Mouse (Mus musculus): Measurements from ENCODE around the gene Gm10320.

Gene Gm10320

GRCm38 (mm10) chr13:98503601-98504000 lies 11.8 kb upstream of the Gm10320 start:
- DNase-seq (ENCODE audit: low read depth, low spot score), result peak; percentile 74

DNA sequence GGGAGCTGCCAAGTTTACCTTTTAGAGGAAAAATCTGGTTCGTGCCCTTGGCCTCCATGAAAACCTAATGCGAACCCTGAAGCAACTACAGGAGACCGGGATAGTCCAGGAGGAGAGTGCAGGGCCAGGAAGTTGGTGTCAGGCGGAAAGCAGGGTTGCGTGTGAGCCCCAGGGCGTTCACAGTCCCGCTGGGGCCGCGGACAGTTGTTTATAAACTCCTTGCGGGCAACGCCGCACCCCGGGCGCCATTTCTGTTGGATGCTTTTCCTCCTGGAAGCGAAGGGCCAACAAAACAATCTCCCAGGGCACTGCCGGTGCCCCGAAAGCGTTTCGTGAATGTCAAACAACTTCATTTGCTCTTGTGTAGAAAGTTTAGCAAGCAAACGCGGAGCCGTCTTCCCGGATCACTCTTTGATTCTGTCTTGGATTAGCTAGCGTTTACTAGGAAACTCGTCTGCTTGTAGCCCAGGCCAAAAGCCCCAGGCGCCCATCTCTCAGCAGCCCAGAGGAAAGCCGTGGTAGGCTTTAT lies 11.1 kb upstream of the Gm10320 start:
- DNase-seq (ENCODE audit: low read depth, low spot score), result peak; percentile 43

GRCm38 (mm10) chr13:98502236-98502812 lies 10.5 kb upstream of the Gm10320 start:
- DNase-seq (ENCODE audit: low read depth, low spot score), result no peak

- DNase-seq (ENCODE audit: low read depth, low spot score), result no peak
These were observed 9.5 kb upstream of the Gm10320 start for GRCm38 (mm10) chr13:98501321-98501720.

- no peak for DNase-seq (ENCODE audit: low read depth, low spot score)
These were observed 8.8 kb upstream of the Gm10320 start for GRCm38 (mm10) chr13:98500471-98501125.

- no peak for DNase-seq (ENCODE audit: low read depth, low spot score)
These were observed 6.8 kb upstream of the Gm10320 start for GRCm38 (mm10) chr13:98498561-98498960.

GRCm38 (mm10) chr13:98498080-98498479 lies 6.3 kb upstream of the Gm10320 start:
- no peak for DNase-seq (ENCODE audit: low read depth, low spot score)

- no peak for DNase-seq (ENCODE audit: low read depth, low spot score)
These were observed 5.4 kb upstream of the Gm10320 start for GRCm38 (mm10) chr13:98496917-98497870.

- DNase-seq (ENCODE audit: low read depth, low spot score), result no peak
These were observed 2.8 kb upstream of the Gm10320 start for GRCm38 (mm10) chr13:98494492-98495064.

DNA sequence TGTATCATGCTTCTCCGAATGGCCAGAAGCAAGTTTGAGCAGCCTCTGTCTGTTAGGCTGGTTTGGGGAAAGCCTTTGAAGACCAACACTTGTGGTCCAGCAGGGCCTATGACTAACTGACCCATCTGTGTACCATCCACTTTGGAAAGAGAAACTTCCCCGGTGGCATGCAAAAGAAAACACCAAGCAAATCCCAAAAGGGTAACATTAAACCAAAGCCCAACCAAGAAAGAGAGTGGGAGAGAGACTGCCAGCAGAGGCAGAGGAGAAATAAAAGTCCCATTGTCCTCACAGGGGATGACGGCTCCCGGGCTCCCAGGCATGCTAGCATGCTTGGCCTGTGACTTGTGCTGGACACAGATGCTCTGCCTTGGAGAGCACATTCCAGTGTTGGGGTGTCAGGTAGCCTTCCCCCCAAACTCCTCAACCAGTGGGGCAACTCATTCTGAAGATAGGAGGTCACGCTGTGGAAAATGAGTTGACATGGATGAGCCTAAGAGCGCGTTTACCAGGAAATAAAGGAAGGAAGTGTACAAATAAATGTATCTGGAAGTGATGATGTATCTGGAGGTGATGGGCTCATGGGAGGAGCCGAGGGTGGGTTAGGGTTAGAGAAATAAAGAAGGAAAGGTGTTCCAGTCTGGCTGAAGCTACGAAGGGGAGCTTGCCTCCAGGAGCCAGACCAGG lies 911 bp upstream of the Gm10320 start:
- DNase-seq (ENCODE audit: low read depth, low spot score), result peak; percentile 52

DNA sequence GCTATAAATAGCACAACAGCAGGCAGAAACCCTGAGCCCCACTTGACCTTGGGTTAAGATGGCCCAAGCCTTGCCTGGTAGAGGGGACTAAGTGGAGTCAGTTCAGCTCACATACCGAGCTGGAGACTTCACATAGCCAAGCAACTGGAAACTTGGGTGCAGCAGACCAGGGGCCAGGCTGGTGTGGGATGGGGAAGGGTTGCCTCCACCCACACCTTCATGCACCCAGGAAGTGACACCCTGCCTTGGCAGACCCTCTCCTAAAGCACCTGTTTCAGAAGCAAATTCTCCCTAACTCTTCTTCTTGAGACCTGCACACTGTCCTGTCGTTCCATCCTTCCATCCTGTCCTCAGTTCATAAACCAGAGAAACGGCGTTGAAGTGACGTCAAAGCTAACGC lies 5.1 kb downstream of the Gm10320 start:
- DNase-seq (ENCODE audit: low read depth, low spot score), result no peak

GRCm38 (mm10) chr13:98486161-98486560 lies 5.6 kb downstream of the Gm10320 start:
- DNase-seq (ENCODE audit: low read depth, low spot score), result no peak

- DNase-seq (ENCODE audit: low read depth, low spot score), result no peak
These were observed 6.4 kb downstream of the Gm10320 start for GRCm38 (mm10) chr13:98485440-98485839.

DNA sequence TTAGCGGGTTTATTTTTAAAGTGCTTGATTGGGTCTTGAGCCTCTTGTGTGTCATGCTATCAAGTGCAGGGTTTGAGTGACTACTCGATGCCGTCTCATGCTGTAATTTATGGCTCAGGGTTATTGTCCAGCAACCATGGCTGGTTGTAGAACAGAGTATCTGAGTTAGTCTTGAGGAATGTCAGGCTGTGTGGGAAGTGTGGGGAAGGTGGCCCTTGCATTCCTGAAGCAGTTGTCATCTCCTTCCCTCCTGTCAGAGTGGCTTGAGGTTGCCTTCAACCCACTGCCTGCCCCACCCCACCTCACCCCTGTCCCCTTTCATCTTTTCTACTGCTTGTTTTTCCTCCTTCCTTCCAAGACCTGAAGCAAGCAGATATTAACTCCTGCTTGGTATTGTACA lies 13.8 kb downstream of the Gm10320 start:
- DNase-seq (ENCODE audit: low read depth, low spot score), result no peak

- no peak for DNase-seq (ENCODE audit: low read depth, low spot score)
These were observed 14.8 kb downstream of the Gm10320 start for GRCm38 (mm10) chr13:98476839-98477495.

DNA sequence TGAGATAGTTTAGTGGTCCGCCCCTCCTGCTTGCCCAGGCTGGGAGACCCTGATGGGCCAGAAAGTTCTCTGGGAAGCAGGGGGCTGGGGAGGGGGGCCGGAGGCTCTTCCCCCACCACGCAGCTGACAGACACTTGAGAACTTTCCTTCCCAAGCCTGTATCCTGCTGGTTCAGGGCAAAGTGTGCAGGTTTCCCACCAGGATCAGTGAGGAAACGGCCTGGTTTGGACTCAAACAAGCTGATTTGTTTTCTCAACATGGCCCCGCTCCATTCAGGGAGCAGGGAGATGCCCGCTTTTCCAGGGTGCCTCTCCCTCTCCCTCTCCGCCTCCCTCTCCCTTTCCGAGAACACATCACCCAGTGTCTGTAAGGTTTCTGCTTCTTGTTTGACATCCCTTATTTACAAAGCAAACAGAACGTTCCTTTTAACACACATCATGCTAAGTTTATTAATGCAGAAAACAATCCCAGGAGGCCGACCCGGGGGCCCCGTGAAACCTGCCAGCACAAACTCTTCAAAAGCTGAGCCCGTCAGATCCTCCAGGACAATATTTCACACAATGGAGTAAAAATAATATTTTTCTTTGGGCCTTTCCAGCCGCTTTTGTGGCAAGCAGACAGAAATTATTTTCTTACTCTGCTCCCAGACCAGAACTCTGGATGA lies 15.5 kb downstream of the Gm10320 start:
- no peak for DNase-seq (ENCODE audit: low read depth, low spot score)

DNA sequence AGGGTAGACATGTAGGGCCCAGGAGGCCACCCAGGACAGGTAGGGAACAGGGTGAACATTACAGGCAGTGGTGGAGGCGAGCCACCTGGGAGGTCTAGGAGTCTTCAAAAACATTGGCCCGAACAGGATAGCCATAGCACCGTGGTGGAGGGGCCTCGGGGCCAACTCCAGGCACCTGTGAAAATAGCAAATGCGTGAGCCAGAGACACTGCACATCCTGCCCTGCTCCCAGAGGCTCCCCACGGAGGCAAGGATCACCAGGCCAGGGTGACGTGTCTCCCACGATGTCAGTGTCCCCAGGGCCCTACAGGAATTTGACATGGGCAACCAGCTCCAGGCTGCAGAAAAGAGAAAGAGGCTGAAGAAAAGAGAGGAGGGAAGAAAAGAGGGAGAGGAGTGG lies 16.1 kb downstream of the Gm10320 start:
- DNase-seq (ENCODE audit: low read depth, low spot score), result no peak

DNA sequence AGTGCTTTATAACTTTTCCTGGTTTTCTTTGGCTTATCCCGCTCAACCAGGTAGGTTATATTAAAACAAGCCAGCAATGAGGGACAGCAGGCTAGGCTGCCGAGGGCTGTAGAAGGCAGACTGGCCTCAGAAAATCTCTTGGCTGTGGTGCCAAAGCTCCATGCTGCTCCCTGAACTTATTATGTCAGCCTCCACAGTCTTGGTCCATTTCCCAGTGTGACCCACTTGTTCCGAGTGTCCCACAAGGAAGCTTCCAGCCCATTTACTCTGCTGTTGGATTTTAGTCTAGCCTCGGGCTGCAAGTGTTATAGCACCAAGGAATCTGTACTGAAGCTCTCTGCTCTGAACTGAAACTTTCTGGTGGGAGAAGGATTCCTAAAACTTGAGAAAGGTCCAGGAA lies 18.8 kb downstream of the Gm10320 start:
- no peak for DNase-seq (ENCODE audit: low read depth, low spot score)

- DNase-seq (ENCODE audit: low read depth, low spot score), result no peak
These were observed 20.0 kb downstream of the Gm10320 start for GRCm38 (mm10) chr13:98471756-98472155.

- DNase-seq (ENCODE audit: low read depth, low spot score), result no peak
These were observed 21.5 kb downstream of the Gm10320 start for GRCm38 (mm10) chr13:98470321-98470720.
